Mouse (Mus musculus) activated CD4-positive, CD25-positive, alpha-beta regulatory T cell (primary cell): ENCODE data around the gene Hist1h2br. TPM values are rescaled to one million over a fixed set of nuclear protein-coding genes. Genes with fewer than 3 reads are reported as not detected.

Source experiments
- polyA plus RNA-seq, 2 experiments: library from polyadenylated mRNA; unstranded; fragments of 100-300 nt; shearing (Covaris generic); gene quantifications; one replicate each; pipeline ENCODE4 v1.2.1; 2017

The Hist1h2br gene
- polyA plus RNA-seq: 10 to 100 TPM; 10.1 to 13.9 TPM

GRCm38 (mm10) chr13:21833461-21833860, at the start of gene Hist1h2br, which contains the start of gene Hist1h2ap:
Hist1h2br (plus strand) TSS chr13:21833743.
Hist1h2ap (minus strand) TSS chr13:21833507.

GRCm38 (mm10) chr13:21786899-21787629, 46.5 kb upstream of the Hist1h2br start, which contains the start of the genes Hist1h2an and Hist1h2bp:
Hist1h2an (minus strand) TSS chr13:21787218.
Hist1h2bp (plus strand) TSS chr13:21787461.

GRCm38 (mm10) chr13:21810073-21810472, 23.5 kb upstream of the Hist1h2br start, which contains the start of the genes Hist1h2bq and Hist1h2ao:
Hist1h2bq (minus strand) TSS chr13:21810197.
Hist1h2ao (plus strand) TSS chr13:21810465.

GRCm38 (mm10) chr13:21811539-21811938, 22.0 kb upstream of the Hist1h2br start, which contains the start of gene Hist1h4m:
Hist1h4m (plus strand) TSS chr13:21811746.

GRCm38 (mm10) chr13:21831418-21832394, 1.8 kb upstream of the Hist1h2br start, which contains the start of gene Hist1h4n:
Hist1h4n (minus strand) TSS chr13:21832196.

Other genes with a start within 250 kb of the Hist1h2br start
- not detected for gene Olfr1362, start 219.7 kb upstream of the Hist1h2br start, polyA plus RNA-seq
- gene Olfr11, start 191.2 kb upstream of the Hist1h2br start, polyA plus RNA-seq: not detected
- not detected for gene Olfr1361, start 170.4 kb upstream of the Hist1h2br start, polyA plus RNA-seq
- gene Olfr1360, start 156.3 kb upstream of the Hist1h2br start, polyA plus RNA-seq: under 1 TPM in 1 of 2 experiments, not detected in 1; 0.09 TPM
- not detected for gene Olfr1359, start 135.6 kb upstream of the Hist1h2br start, polyA plus RNA-seq
- gene Hist1h2bl, start 117.6 kb upstream of the Hist1h2br start, polyA plus RNA-seq: under 1 TPM; 0.64 to 0.91 TPM
- gene Hist1h2ai, start 117.3 kb upstream of the Hist1h2br start, polyA plus RNA-seq: 10 to 100 TPM in 1 of 2 experiments, 1 to 10 TPM in 1; 8.5 to 16.3 TPM
- 1 to 10 TPM; 3.5 to 6.8 TPM for gene Hist1h3h, start 116.1 kb upstream of the Hist1h2br start, polyA plus RNA-seq
- 1 to 10 TPM; 1.4 to 2.6 TPM for gene Hist1h2bm, start 111.7 kb upstream of the Hist1h2br start, polyA plus RNA-seq
- 1 to 10 TPM in 1 of 2 experiments, not detected in 1; 1.2 TPM for gene Hist1h4j, start 98.7 kb upstream of the Hist1h2br start, polyA plus RNA-seq
- gene Hist1h4k, start 83.2 kb upstream of the Hist1h2br start, polyA plus RNA-seq: 10 to 100 TPM; 14.4 to 26.1 TPM
- 1 to 10 TPM; 5.2 to 7.9 TPM for gene Hist1h2ak, start 79.9 kb upstream of the Hist1h2br start, polyA plus RNA-seq
- 1 to 10 TPM in 1 of 2 experiments, not detected in 1; 3.5 TPM for gene Hist1h2bn, start 79.6 kb upstream of the Hist1h2br start, polyA plus RNA-seq
- gene Hist1h1b, start 53.1 kb upstream of the Hist1h2br start, polyA plus RNA-seq: 10 to 100 TPM; 12.2 to 12.7 TPM
- gene Hist1h3i, start 50.4 kb upstream of the Hist1h2br start, polyA plus RNA-seq: 1 to 10 TPM; 1.3 to 2.5 TPM
- 10 to 100 TPM in 1 of 2 experiments, 1 to 10 TPM in 1; 1.0 to 13.1 TPM for gene Hist1h2an, start 46.5 kb upstream of the Hist1h2br start, polyA plus RNA-seq
- 1 to 10 TPM in 1 of 2 experiments, not detected in 1; 1.5 TPM for gene Hist1h2bp, start 46.3 kb upstream of the Hist1h2br start, polyA plus RNA-seq
- gene Hist1h2bq, start 23.5 kb upstream of the Hist1h2br start, polyA plus RNA-seq: 10 to 100 TPM; 10.3 to 13.9 TPM
- gene Hist1h2ao, start 23.3 kb upstream of the Hist1h2br start, polyA plus RNA-seq: not detected
- gene Hist1h4m, start 22.0 kb upstream of the Hist1h2br start, polyA plus RNA-seq: 10 to 100 TPM; 27.8 to 33.8 TPM
- gene Hist1h4n, start 1.5 kb upstream of the Hist1h2br start, polyA plus RNA-seq: 10 to 100 TPM in 1 of 2 experiments, 1 to 10 TPM in 1; 6.0 to 10.8 TPM
- 100 to 1,000 TPM; 513 to 599 TPM for gene Hist1h2ap, start 236 bp upstream of the Hist1h2br start, polyA plus RNA-seq
- under 1 TPM in 1 of 2 experiments, not detected in 1; 0.09 TPM for gene Zfp184, start 111.4 kb downstream of the Hist1h2br start, polyA plus RNA-seq
- not detected for gene Pom121l2, start 147.5 kb downstream of the Hist1h2br start, polyA plus RNA-seq
- gene Prss16, start 176.0 kb downstream of the Hist1h2br start, polyA plus RNA-seq: under 1 TPM; 0.28 to 0.85 TPM
- not detected for gene Hist1h2ah, start 201.8 kb downstream of the Hist1h2br start, polyA plus RNA-seq
- 1 to 10 TPM in 1 of 2 experiments, under 1 TPM in 1; 0.45 to 2.6 TPM for gene Hist1h2bk, start 202.1 kb downstream of the Hist1h2br start, polyA plus RNA-seq
- gene Hist1h4i, start 207.6 kb downstream of the Hist1h2br start, polyA plus RNA-seq: 10 to 100 TPM; 12.3 to 15.6 TPM
- 10 to 100 TPM; 12.1 to 24.2 TPM for gene Hist1h2ag, start 209.2 kb downstream of the Hist1h2br start, polyA plus RNA-seq
- gene Hist1h2bj, start 209.5 kb downstream of the Hist1h2br start, polyA plus RNA-seq: 10 to 100 TPM in 1 of 2 experiments, 1 to 10 TPM in 1; 4.8 to 10.1 TPM